Mouse (Mus musculus) forebrain, embryonic 16.5 days (tissue): Measurements from ENCODE around the gene Gm10961. TPM values are rescaled to one million over a fixed set of nuclear protein-coding genes. Genes with fewer than 3 reads are reported as not detected.
"Not testable (repeated sequence)": the region's sequence is repeated elsewhere in the genome, so short reads cannot be mapped to it uniquely, and the experiment has no call there.

Source experiments
- ATAC-seq: fragments of 200-750 bp; cut with Nextera tagmentation; 2 replicates; pipeline ENCODE4 v1.8.0; 2017; ENCODE audit warnings: mild to moderate bottlenecking, moderate library complexity
- H3K27ac ChIP-seq: fragments of 300-500 bp; sonication (generic); 2 replicates; pipeline ENCODE4 v1.5.1; 2014; ENCODE audit warnings: low read length, control low read depth
- H3K27me3 ChIP-seq: fragments of 300-500 bp; sonication (generic); replicated peaks from 2 replicates; pipeline ENCODE4 v1.6.1; 2014; ENCODE audit warnings: low read length; ENCODE audit not compliant: control insufficient read depth, insufficient read depth
- H3K36me3 ChIP-seq: fragments of 300-500 bp; sonication (generic); 2 replicates; pipeline ENCODE4 v1.6.1; 2014; ENCODE audit not compliant: control insufficient read depth, insufficient read depth
- H3K4me1 ChIP-seq: fragments of 300-500 bp; sonication (generic); replicated peaks from 2 replicates; pipeline ENCODE4 v1.6.1; 2014; ENCODE audit warnings: low read length; ENCODE audit not compliant: control insufficient read depth, insufficient read depth
- H3K4me2 ChIP-seq: fragments of 300-500 bp; sonication (generic); 2 replicates; pipeline ENCODE4 v1.6.1; 2014; ENCODE audit warnings: mild to moderate bottlenecking, low read length, control low read depth
- H3K4me3 ChIP-seq: fragments of 300-500 bp; sonication (generic); replicated peaks from 2 replicates; pipeline ENCODE4 v1.5.1; 2014; ENCODE audit warnings: mild to moderate bottlenecking, low read length, control low read depth
- H3K9ac ChIP-seq: fragments of 300-500 bp; sonication (generic); replicated peaks from 2 replicates; pipeline ENCODE4 v1.6.1; 2014; ENCODE audit warnings: low read depth, low read length, control low read depth
- H3K9me3 ChIP-seq: fragments of 300-500 bp; sonication (generic); 2 replicates; pipeline ENCODE4 v1.6.1; 2016; ENCODE audit warnings: low read length; ENCODE audit not compliant: control insufficient read depth
- WGBS: fragments of 180-500 bp; shearing (Covaris S2); extraction: QIAGEN DNeasy Blood & Tissue Kit; methylation state at CpG from one replicate; pipeline ENCODE4 v1.1.7; 2014; 5-methylcytosine and 5-hydroxymethylcytosine counted together
- polyA plus RNA-seq: library from polyadenylated mRNA; unstranded; fragments of >200 nt; fragmentation: Nextera tagmentation; extraction: Ambion mirVana; gene quantifications from 2 replicates; pipeline ENCODE4 v1.2.1, GENCODE M21; 2015

Gene Gm10961
- polyA plus RNA-seq, 1 experiment from 2014 or later, result not detected

DNA sequence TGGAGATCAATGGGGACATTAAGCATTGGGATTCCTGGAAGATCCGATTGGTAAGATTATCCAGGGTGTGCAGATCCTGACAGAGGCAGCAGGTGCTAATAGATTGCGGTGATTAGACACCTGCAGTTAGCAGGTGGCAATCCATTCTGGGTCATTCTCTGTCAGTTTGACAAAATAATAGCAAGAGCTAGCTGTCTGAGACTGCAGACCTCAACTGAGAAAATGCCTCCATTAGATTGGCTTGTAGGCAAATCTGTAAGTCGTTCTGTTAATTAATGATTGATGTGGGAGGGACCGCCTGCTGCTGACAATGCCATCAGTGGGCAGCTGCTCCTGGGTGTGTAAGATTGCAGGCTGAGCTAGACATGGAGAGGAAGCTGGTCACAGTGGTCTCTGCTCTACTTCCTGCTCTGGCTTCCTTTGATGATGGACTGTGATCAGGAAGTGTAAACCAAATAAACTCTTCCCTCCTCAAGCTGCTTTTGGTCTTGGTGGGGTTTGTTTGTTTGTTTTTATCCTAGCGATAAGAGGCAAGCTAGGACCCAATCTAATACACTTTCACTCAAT lies 6.6 kb downstream of the Gm10961 start:
- Histone ChIP-seq H3K27me3 (no peaks in the 10 kb centered on the region), H3K4me3 (no peak overlapping the region), H3K27ac (no peak overlapping the region), H3K9ac (no peak overlapping the region), H3K9me3 (no peaks in the 10 kb centered on the region), H3K4me1 (no peaks in the 10 kb centered on the region), H3K4me2 (no peak overlapping the region), H3K36me3 (no peaks in the 10 kb centered on the region)
- no peak for ATAC-seq
- 54% methylated on average over 5 of the region's 5 CpGs for WGBS

DNA sequence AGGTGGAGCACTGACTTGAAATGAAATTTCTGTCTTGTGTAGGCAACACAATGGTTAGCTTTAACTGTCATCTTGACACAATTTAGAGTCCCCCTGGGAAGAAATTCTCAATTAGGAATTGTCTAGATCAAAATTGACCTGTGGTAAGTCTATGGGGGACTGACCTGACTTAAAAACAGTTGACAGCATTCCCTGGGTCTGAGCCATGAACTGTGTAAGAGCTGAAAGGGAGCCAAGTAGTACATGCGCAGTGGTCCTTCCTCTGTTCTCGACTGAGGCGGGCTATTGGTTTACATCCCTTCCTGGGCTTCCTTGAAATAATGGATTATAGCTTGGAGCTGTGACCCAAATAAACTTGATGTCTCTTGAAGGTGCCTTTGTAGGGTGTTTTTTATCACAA lies 15.8 kb downstream of the Gm10961 start:
- 81% methylated on average over 3 of the region's 3 CpGs for WGBS
- Histone ChIP-seq H3K27ac (no peak overlapping the region), H3K4me1 (no peaks in the 10 kb centered on the region), H3K4me2 (no peak overlapping the region), H3K4me3 (no peak overlapping the region), H3K9ac (no peak overlapping the region), H3K36me3 (no peaks in the 10 kb centered on the region), H3K27me3 (no peaks in the 10 kb centered on the region), H3K9me3 (no peaks in the 10 kb centered on the region)
- no peak for ATAC-seq

DNA sequence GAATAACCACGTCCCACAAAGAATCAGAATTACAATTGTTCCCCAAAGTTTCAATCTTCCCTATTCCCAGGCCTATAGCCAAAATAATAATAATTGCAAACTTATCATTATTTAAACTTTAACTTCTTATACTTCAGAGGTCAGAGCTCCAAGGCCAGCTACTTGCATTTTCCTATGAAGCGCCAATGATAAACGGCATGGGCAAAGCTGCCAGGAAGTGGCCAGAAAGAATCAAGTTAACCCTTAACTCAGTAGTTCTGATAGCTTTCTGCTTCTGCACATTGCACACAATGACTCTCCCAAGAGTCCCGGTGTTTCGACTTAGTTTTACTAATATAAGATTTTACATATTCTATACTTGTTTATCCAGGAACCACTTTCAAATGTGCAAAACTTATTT lies 19.2 kb downstream of the Gm10961 start:
- H3K4me1 ChIP-seq, H3K36me3 ChIP-seq, H3K27me3 ChIP-seq, H3K4me3 ChIP-seq, H3K4me2 ChIP-seq, H3K9ac ChIP-seq, H3K27ac ChIP-seq, ATAC-seq, H3K9me3 ChIP-seq: not testable (repeated sequence)
- 73% methylated on average over 5 of the region's 5 CpGs for WGBS

DNA sequence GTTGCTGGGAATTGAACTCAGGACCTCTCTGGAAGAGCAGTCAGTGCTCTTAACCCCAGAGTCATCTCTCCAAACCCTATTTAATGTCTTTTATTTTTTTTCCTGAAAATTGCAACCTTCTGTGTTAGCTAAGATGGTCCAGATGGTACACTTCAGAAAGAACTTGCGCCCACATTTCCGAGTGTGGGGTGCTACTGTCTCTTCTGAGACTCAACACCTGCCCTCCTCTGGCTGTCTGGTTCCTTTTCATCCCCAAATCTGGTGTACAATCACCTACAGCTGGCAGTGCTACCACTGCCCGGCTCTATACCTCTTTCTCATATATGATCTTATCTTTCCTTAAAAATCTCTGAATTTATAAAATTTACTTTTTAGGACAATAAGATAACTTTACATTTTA lies 21.8 kb downstream of the Gm10961 start:
- H3K27ac ChIP-seq, result no peak overlapping the region
- H3K4me3 ChIP-seq, result no peak overlapping the region
- no peaks in the 10 kb centered on the region for H3K9me3 ChIP-seq
- no peaks in the 10 kb centered on the region for H3K27me3 ChIP-seq
- H3K4me1 ChIP-seq, result no peaks in the 10 kb centered on the region
- no peak overlapping the region for H3K4me2 ChIP-seq
- no peaks in the 10 kb centered on the region for H3K36me3 ChIP-seq
- no peak overlapping the region for H3K9ac ChIP-seq
- WGBS, result 95% methylated on average over 3 of the region's 3 CpGs
- no peak for ATAC-seq

DNA sequence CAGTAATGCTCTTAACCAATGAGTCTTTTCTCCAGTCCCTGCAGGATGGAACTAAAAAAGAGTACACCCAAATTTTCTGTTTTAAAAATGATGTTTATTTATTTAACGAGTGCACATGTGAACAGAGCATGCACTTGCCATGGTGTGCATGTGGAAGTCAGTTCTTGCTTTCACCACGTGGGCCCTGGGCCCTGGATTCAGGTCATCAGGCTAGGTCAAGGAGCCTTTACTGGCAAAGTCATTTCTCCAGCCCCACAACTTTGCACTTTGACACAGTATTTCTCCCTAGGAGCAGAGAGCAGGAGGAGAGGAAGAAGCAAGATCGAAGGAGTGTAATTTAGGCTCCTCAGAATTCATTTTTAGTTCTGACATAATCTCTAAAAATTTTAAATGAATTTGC lies 23.7 kb downstream of the Gm10961 start:
- H3K27me3 ChIP-seq, result no peaks in the 10 kb centered on the region
- H3K4me2 ChIP-seq, result no peak overlapping the region
- no peak overlapping the region for H3K9ac ChIP-seq
- H3K36me3 ChIP-seq, result no peaks in the 10 kb centered on the region
- no peak overlapping the region for H3K4me3 ChIP-seq
- ATAC-seq, result no peak
- no peak overlapping the region for H3K27ac ChIP-seq
- 85% methylated on average over 3 of the region's 3 CpGs for WGBS
- H3K9me3 ChIP-seq, result no peaks in the 10 kb centered on the region
- H3K4me1 ChIP-seq, result no peaks in the 10 kb centered on the region

DNA sequence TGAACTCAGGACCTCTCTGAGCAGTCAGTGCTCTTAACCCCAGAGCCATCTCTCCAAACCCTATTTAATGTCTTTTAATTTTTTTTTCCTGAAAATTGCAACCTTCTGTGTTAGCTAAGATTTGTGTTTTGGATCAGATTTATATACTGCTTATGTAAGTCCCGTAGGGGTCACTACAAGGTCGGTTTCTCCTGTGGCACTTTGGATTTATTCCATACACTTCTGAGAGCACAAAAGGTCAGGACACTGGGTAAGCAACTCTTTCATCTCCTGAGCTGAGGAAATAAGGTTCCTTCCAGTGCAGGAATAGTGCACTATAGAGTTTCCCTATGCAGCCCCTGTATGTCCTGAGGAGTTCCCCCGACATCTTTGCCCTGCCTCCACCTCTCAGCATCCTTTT lies 24.4 kb downstream of the Gm10961 start:
- no peak overlapping the region for H3K4me2 ChIP-seq
- no peaks in the 10 kb centered on the region for H3K27me3 ChIP-seq
- H3K27ac ChIP-seq, result no peak overlapping the region
- H3K36me3 ChIP-seq, result peaks cover 3% of the 10 kb centered on the region; the same call in 1 of the 2 replicates
- H3K9me3 ChIP-seq, result no peaks in the 10 kb centered on the region
- H3K4me3 ChIP-seq, result no peak overlapping the region
- 87% methylated on average over 3 of the region's 3 CpGs for WGBS
- H3K4me1 ChIP-seq, result no peaks in the 10 kb centered on the region
- ATAC-seq, result no peak
- no peak overlapping the region for H3K9ac ChIP-seq

DNA sequence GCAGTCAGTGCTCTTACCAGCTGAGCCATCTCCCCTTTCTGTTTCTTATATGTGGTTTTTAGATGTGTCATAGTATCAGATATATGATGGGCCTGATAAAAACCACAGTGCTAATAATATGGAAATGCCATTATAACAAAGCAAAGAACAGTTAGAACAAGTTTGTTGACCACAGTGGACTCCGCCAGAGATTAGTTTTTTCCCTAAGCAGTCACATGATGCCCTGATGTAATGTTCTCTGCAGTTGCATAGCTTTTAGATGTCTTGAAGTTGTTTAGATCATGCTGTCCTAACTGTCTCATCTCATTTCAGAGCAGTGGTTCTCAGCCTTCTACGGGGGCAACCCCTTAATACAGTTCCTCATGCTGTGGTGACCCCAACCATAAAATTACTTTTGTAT lies 25.0 kb downstream of the Gm10961 start:
- 91% methylated on average over 2 of the region's 2 CpGs for WGBS
- Histone ChIP-seq H3K9me3 (no peaks in the 10 kb centered on the region), H3K27ac (no peak overlapping the region), H3K4me1 (no peaks in the 10 kb centered on the region), H3K9ac (no peak overlapping the region), H3K36me3 (peaks cover 8% of the 10 kb centered on the region), H3K27me3 (no peaks in the 10 kb centered on the region), H3K4me2 (no peak overlapping the region), H3K4me3 (no peak overlapping the region)
- no peak for ATAC-seq

DNA sequence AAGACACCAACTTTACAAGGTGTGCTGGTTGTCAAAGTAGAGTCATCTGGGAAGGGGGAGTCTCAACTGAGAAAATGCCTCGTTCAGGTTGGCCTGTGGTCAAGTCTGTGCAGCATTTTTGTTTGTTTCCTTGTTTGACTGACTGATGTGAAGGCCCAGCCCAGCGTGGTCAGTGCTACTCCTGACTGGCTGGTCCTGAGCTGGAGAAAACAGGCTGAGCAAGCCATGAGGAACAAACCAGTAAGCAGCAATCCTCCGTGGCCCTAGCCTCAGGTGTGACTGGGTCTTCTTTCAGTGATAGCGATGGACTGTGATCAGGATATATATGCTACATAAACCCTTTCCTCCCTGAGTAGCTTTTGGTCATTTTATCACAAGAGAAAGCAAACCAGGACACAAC lies 25.8 kb downstream of the Gm10961 start:
- H3K36me3 ChIP-seq, result peaks cover 10% of the 10 kb centered on the region
- H3K4me2 ChIP-seq, result no peak overlapping the region
- no peaks in the 10 kb centered on the region for H3K9me3 ChIP-seq
- no peaks in the 10 kb centered on the region for H3K27me3 ChIP-seq
- no peak overlapping the region for H3K9ac ChIP-seq
- no peaks in the 10 kb centered on the region for H3K4me1 ChIP-seq
- no peak overlapping the region for H3K4me3 ChIP-seq
- no peak overlapping the region for H3K27ac ChIP-seq
- ATAC-seq, result no peak
- WGBS, result 79% methylated on average over 4 of the region's 4 CpGs

DNA sequence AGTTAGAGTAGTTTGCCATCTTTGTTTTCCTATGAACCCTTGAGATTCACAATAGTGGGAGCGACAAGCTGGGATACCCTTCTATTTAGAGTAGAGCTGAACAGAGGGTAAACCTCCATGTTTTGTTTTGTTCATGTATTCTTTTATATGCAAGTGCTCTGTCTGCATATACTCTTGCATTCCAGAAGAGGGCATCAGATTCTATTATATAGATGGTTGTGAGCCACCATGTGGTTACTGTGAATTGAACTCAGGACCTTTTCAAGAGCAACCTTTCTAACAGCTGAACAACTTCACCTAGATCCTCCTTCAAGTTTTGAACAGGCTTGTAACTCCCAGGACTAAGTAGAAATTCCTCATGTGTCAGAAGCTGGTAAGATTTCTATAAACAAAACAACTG lies 27.9 kb downstream of the Gm10961 start:
- ATAC-seq, result no peak
- H3K27ac ChIP-seq, result no peak overlapping the region

DNA sequence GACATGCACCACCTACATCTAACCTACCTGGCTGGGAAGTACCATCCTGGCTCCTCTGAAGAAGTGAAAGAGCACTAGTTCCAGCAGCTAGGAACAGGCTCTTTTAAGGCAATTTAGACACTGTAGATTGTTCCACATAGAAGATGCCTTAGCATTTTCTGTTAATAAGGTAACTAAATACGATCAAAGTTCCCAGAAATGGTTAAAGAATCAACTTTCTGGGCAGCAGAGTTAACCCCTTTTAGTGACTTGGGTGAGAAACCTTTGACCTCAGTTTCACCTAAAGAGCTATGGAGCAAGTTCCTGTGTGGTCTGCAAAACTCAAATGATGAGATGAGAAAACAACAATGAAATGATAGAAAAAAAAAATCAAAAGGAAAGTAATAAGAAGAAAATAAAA lies 33.5 kb downstream of the Gm10961 start:
- ATAC-seq, result no peak
- Histone ChIP-seq H3K4me2 (no peak overlapping the region), H3K4me1 (no peaks in the 10 kb centered on the region), H3K36me3 (peaks cover 63% of the 10 kb centered on the region), H3K27ac (no peak overlapping the region), H3K9ac (no peak overlapping the region), H3K9me3 (no peaks in the 10 kb centered on the region), H3K27me3 (no peaks in the 10 kb centered on the region), H3K4me3 (no peak overlapping the region)
- 91% methylated on average over 1 of the region's 1 CpGs for WGBS

More for the DNA sequence above, 27.9 kb downstream of the Gm10961 start:
- Histone ChIP-seq H3K4me1 (no peaks in the 10 kb centered on the region), H3K36me3 (peaks cover 23% of the 10 kb centered on the region), H3K4me3 (no peak overlapping the region), H3K9me3 (no peaks in the 10 kb centered on the region), H3K27me3 (no peaks in the 10 kb centered on the region), H3K4me2 (no peak overlapping the region), H3K9ac (no peak overlapping the region)
- 96% methylated on average over 1 of the region's 1 CpGs for WGBS
